Mouse (Mus musculus): ENCODE results near the gene 1700025G04Rik.

- TF ChIP-seq CTCF (IDR thresholded peaks at IDR 0.05; ENCODE audit: borderline replicate concordance, control insufficient read depth, extremely low read depth, insufficient read depth, low read length, poor library complexity) = no peak
- TF ChIP-seq POLR2A (IDR thresholded peaks at IDR 0.05; ENCODE audit: control insufficient read depth, extremely low read depth, insufficient read depth, low read length, poor library complexity) = no peak
These were observed 228.5 kb downstream of the 1700025G04Rik start for GRCm38 (mm10) chr1:151861334-151861995.

All from thymus, adult 2 months (tissue).